Mouse (Mus musculus): ENCODE measurements around the gene Olfr1170. TPM values are rescaled to one million over a fixed set of nuclear protein-coding genes. Genes with fewer than 3 reads are reported as not detected.

The Olfr1170 gene
- not detected in 2 replicates for polyA plus RNA-seq (2015; fragmentation: Nextera tagmentation; extraction: Ambion mirVana)

DNA sequence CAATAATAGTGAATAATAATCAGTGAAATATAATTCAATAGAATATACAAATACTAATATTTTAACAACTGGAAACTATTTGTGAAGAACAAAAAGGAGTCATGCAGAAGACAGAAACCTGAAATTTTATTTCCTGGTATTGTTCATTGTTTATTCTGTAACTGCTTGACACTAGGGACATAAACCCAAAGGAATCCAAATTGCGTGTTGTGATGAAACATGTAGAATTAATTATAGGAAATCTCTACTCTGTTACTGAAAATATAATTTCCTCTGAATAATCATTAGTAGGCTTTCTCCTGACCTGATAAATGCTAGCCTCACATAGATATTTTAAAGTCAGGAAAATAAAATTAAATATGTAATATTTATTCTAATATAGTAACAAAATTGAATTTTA, at the start of gene Olfr1170:
TSS of gene Olfr1170 (minus strand) at position 101 of the 400 bp plus-strand sequence.
- no peak within 1 kb of the TSS for H3K9ac ChIP-seq (ENCODE audit: low read depth, low read length)
- H3K36me3 ChIP-seq (ENCODE audit: control insufficient read depth, insufficient read depth) = no peaks in the 10 kb centered on the region
- H3K4me2 ChIP-seq (ENCODE audit: low read depth, low read length) = no peak within 1 kb of the TSS
- WGBS (ENCODE audit: insufficient replicate concordance) = 64% methylated on average over 1 of the region's 1 CpGs
- no peak within 1 kb of the TSS for H3K4me3 ChIP-seq (ENCODE audit: low read depth, low read length)
- H3K9me3 ChIP-seq (replicated peaks; ENCODE audit: control insufficient read depth, low read length) = no peaks in the 10 kb centered on the region
- H3K27ac ChIP-seq (ENCODE audit: low read length) = no peak within 1 kb of the TSS
- no peak for ATAC-seq (ENCODE audit: low read depth)
- H3K27me3 ChIP-seq (ENCODE audit: control insufficient read depth, insufficient read depth, low read depth, low read length) = no peaks in the 10 kb centered on the region
- H3K4me1 ChIP-seq (ENCODE audit: control insufficient read depth, low read depth, low read length) = no peaks in the 10 kb centered on the region

DNA sequence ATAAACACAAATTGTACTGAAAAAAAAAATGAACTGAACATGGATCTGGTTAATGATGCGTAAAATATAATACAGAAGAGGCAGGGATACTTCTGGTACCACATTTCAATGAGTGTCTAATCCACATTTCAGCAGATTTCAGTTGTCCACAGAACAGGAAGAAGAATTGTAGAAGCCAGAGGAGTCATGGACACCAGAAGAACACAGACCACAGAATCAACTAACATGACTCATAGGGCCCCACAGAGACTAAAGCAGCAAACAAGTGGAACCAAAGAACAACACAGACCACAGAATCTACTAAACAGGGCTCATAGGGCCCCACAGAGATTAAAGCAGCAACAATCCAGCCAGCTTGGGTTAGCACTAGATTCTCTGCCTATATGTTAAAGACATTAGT, 7.3 kb downstream of the Olfr1170 start:
- Histone ChIP-seq H3K4me2 (ENCODE audit: low read depth, low read length) (no peak overlapping the region), H3K4me3 (ENCODE audit: low read depth, low read length) (no peak overlapping the region), H3K27me3 (ENCODE audit: control insufficient read depth, insufficient read depth, low read depth, low read length) (no peaks in the 10 kb centered on the region), H3K9me3 (replicated peaks; ENCODE audit: control insufficient read depth, low read length) (no peaks in the 10 kb centered on the region), H3K4me1 (ENCODE audit: control insufficient read depth, low read depth, low read length) (no peaks in the 10 kb centered on the region), H3K36me3 (ENCODE audit: control insufficient read depth, insufficient read depth) (no peaks in the 10 kb centered on the region), H3K27ac (ENCODE audit: low read length) (no peak overlapping the region), H3K9ac (ENCODE audit: low read depth, low read length) (no peak overlapping the region)
- WGBS (ENCODE audit: insufficient replicate concordance) = 62% methylated on average over 1 of the region's 1 CpGs
- ATAC-seq (ENCODE audit: low read depth) = no peak

DNA sequence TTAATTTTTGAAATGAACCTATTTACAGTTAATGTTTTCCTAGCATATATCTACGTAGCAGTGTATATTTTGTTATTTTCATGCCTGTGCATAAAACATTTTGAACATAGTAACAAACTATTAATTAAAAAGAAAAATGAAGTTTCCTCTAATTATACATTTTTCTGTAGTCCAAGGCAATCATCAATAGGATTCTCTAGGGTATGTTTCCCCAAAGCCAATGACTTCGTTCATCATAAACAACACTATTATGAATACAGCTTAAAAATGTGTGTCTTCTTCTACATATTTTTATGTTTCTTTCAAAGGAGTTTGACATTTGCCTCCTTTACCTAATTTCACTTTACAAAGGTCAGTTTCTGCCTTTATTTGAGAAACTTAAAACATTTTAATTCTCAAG, 46.6 kb downstream of the Olfr1170 start, which contains the start of gene Olfr1168:
TSS of gene Olfr1168 (plus strand) at position 301 of the 400 bp plus-strand sequence.
- no peaks in the 10 kb centered on the region for H3K9me3 ChIP-seq (replicated peaks; ENCODE audit: control insufficient read depth, low read length)
- no peaks in the 10 kb centered on the region for H3K36me3 ChIP-seq (ENCODE audit: control insufficient read depth, insufficient read depth)
- WGBS (ENCODE audit: insufficient replicate concordance) = 56% methylated on average over 2 of the region's 2 CpGs
- no peaks in the 10 kb centered on the region for H3K4me1 ChIP-seq (ENCODE audit: control insufficient read depth, low read depth, low read length)
- no peak within 1 kb of the TSS for H3K4me3 ChIP-seq (ENCODE audit: low read depth, low read length)
- H3K4me2 ChIP-seq (ENCODE audit: low read depth, low read length) = no peak within 1 kb of the TSS
- no peak for ATAC-seq (ENCODE audit: low read depth)
- no peak within 1 kb of the TSS for H3K27ac ChIP-seq (ENCODE audit: low read length)
- H3K27me3 ChIP-seq (ENCODE audit: control insufficient read depth, insufficient read depth, low read depth, low read length) = no peaks in the 10 kb centered on the region
- no peak within 1 kb of the TSS for H3K9ac ChIP-seq (ENCODE audit: low read depth, low read length)

Other genes with a start within 250 kb of the Olfr1170 start
- gene Olfr1158, start 238.2 kb downstream of the Olfr1170 start, polyA plus RNA-seq (2015; fragmentation: Nextera tagmentation; extraction: Ambion mirVana) = not detected in 2 replicates
- gene Olfr1160, start 220.1 kb downstream of the Olfr1170 start, polyA plus RNA-seq (2015; fragmentation: Nextera tagmentation; extraction: Ambion mirVana) = not detected in 2 replicates
- gene Olfr1161, start 205.6 kb downstream of the Olfr1170 start, polyA plus RNA-seq (2015; fragmentation: Nextera tagmentation; extraction: Ambion mirVana) = not detected in 2 replicates
- not detected in 2 replicates for gene Olfr73, start 190.6 kb downstream of the Olfr1170 start, polyA plus RNA-seq (2015; fragmentation: Nextera tagmentation; extraction: Ambion mirVana)
- gene Olfr1162, start 177.2 kb downstream of the Olfr1170 start, polyA plus RNA-seq (2015; fragmentation: Nextera tagmentation; extraction: Ambion mirVana) = not detected in 2 replicates
- not detected in 2 replicates for gene Olfr1163, start 156.5 kb downstream of the Olfr1170 start, polyA plus RNA-seq (2015; fragmentation: Nextera tagmentation; extraction: Ambion mirVana)
- gene Olfr1164, start 134.4 kb downstream of the Olfr1170 start, polyA plus RNA-seq (2015; fragmentation: Nextera tagmentation; extraction: Ambion mirVana) = not detected in 2 replicates
- gene Olfr1166, start 100.1 kb downstream of the Olfr1170 start, polyA plus RNA-seq (2015; fragmentation: Nextera tagmentation; extraction: Ambion mirVana) = not detected in 2 replicates
- not detected in 2 replicates for gene Olfr1167, start 73.1 kb downstream of the Olfr1170 start, polyA plus RNA-seq (2015; fragmentation: Nextera tagmentation; extraction: Ambion mirVana)
- not detected in 2 replicates for gene Olfr1168, start 46.5 kb downstream of the Olfr1170 start, polyA plus RNA-seq (2015; fragmentation: Nextera tagmentation; extraction: Ambion mirVana)
- not detected in 2 replicates for gene Olfr1173, start 51.5 kb upstream of the Olfr1170 start, polyA plus RNA-seq (2015; fragmentation: Nextera tagmentation; extraction: Ambion mirVana)
- not detected in 2 replicates for gene Olfr1174-ps, start 86.8 kb upstream of the Olfr1170 start, polyA plus RNA-seq (2015; fragmentation: Nextera tagmentation; extraction: Ambion mirVana)
- gene Olfr1175-ps, start 98.9 kb upstream of the Olfr1170 start, polyA plus RNA-seq (2015; fragmentation: Nextera tagmentation; extraction: Ambion mirVana) = not detected in 2 replicates
- not detected in 2 replicates for gene Olfr1176, start 108.4 kb upstream of the Olfr1170 start, polyA plus RNA-seq (2015; fragmentation: Nextera tagmentation; extraction: Ambion mirVana)
- not detected in 2 replicates for gene Olfr1177-ps, start 118.2 kb upstream of the Olfr1170 start, polyA plus RNA-seq (2015; fragmentation: Nextera tagmentation; extraction: Ambion mirVana)
- not detected in 2 replicates for gene Olfr1178, start 158.7 kb upstream of the Olfr1170 start, polyA plus RNA-seq (2015; fragmentation: Nextera tagmentation; extraction: Ambion mirVana)
- gene Olfr1179, start 178.1 kb upstream of the Olfr1170 start, polyA plus RNA-seq (2015; fragmentation: Nextera tagmentation; extraction: Ambion mirVana) = not detected in 2 replicates
- not detected in 2 replicates for gene Olfr1180, start 190.8 kb upstream of the Olfr1170 start, polyA plus RNA-seq (2015; fragmentation: Nextera tagmentation; extraction: Ambion mirVana)
- not detected in 2 replicates for gene Olfr1181, start 197.8 kb upstream of the Olfr1170 start, polyA plus RNA-seq (2015; fragmentation: Nextera tagmentation; extraction: Ambion mirVana)
- not detected in 2 replicates for gene Gm13757, start 220.8 kb upstream of the Olfr1170 start, polyA plus RNA-seq (2015; fragmentation: Nextera tagmentation; extraction: Ambion mirVana)
- gene Olfr1183, start 226.5 kb upstream of the Olfr1170 start, polyA plus RNA-seq (2015; fragmentation: Nextera tagmentation; extraction: Ambion mirVana) = not detected in 2 replicates